Comparison of ENCODE assay signal across 13 mouse cellular contexts in genomic region chr7:64076764-64077360, GRCm38 (mm10).
DNase-seq lines count a peak whose midpoint lies in the region; ATAC-seq and TF ChIP-seq lines count a peak whose summit lies in the region.
"Had no signal": no experiment of that assay in that cellular context is flagged by ENCODE, and none has a peak within 500 bp of the region (broad histone marks: within the 10 kb centered on the region; RNA-seq: fewer than 3 reads in every experiment).

No protein-coding gene starts in this region.

- no peak for TF ChIP-seq CTCF in heart, adult 2 months (IDR thresholded peaks at IDR 0.05)

- H3K27ac ChIP-seq in heart, adult 2 months = no peak overlapping the region
- H3K27ac ChIP-seq: embryonic facial prominence, embryonic 12.5 days; hindbrain, embryonic 15.5 days had no signal

- WGBS in heart, adult 2 months = 87% methylated on average over 4 of the region's 4 CpGs

- H3K4me1 ChIP-seq in heart, adult 2 months (ENCODE audit: control insufficient read depth, insufficient read depth, low read length) = no peaks in the 10 kb centered on the region
- H3K4me1 ChIP-seq: embryonic facial prominence, embryonic 12.5 days; hindbrain, embryonic 15.5 days had no signal

- DNase-seq in heart, adult 2 months = peak; percentile 1 to 17
- no peak for DNase-seq in heart, adult 9 months (ENCODE audit: low spot score in 2 of 2)
- DNase-seq in spleen, postnatal 10 days (ENCODE audit: low spot score in 2 of 2) = peak; percentile 4 to 15
- DNase-seq in spleen, postnatal 14 days (ENCODE audit: low spot score in 2 of 2) = no peak
- peak; percentile 14 for DNase-seq in thymus, postnatal 14 days
- no peak for DNase-seq in ovary, postnatal 14 days (ENCODE audit: low spot score)
- DNase-seq in embryo, embryonic 9.5 days (ENCODE audit: extremely low spot score) = no peak
- DNase-seq: cerebellum, adult 9-10 months; left cerebral cortex, postnatal 4 days; lung, adult 18-20 months had no signal

- no peak for TF ChIP-seq EP300 in heart, adult 2 months (IDR thresholded peaks at IDR 0.05; ENCODE audit: insufficient read depth, low read depth, low read length)

- intact Hi-C loops in heart, adult 2 months (cut with DNase I) = loop anchor here (1.0 to 2.0 kb wide), 3 partner anchors 136 to 324 kb away; no protein-coding TSS in a partner anchor

- H3K4me3 ChIP-seq in heart, adult 2 months = no peak overlapping the region
- H3K4me3 ChIP-seq: embryonic facial prominence, embryonic 12.5 days; hindbrain, embryonic 15.5 days had no signal

- H3K9ac ChIP-seq in heart, adult 2 months (ENCODE audit: low read depth, low read length) = no peak overlapping the region
- H3K9ac ChIP-seq: embryonic facial prominence, embryonic 12.5 days; hindbrain, embryonic 15.5 days had no signal

- ATAC-seq in inflammation-experienced regulatory T-cells, adult 6 months = peak; percentile 29

- no peaks in the 10 kb centered on the region for H3K79me2 ChIP-seq in heart, adult 2 months (replicated peaks; ENCODE audit: control insufficient read depth, insufficient read depth, low read length)

- H3K27me3 ChIP-seq in heart, adult 2 months (ENCODE audit: control insufficient read depth, insufficient read depth, low read length) = no peaks in the 10 kb centered on the region
- H3K27me3 ChIP-seq: embryonic facial prominence, embryonic 12.5 days; hindbrain, embryonic 15.5 days had no signal

- no peak for TF ChIP-seq POLR2A in heart, adult 2 months (IDR thresholded peaks at IDR 0.05; ENCODE audit: insufficient read depth, low read depth, low read length)

- H3K36me3 ChIP-seq in heart, adult 2 months (ENCODE audit: control insufficient read depth, insufficient read depth, low read length) = no peaks in the 10 kb centered on the region
- H3K36me3 ChIP-seq: embryonic facial prominence, embryonic 12.5 days; hindbrain, embryonic 15.5 days had no signal

Comparison
In these comparisons a context has a peak if more than half of its experiments do, and no peak if none do; other contexts are left out.
1. DNase-seq: peak in heart, adult 2 months (2 of 2), spleen, postnatal 10 days (2 of 2) and thymus, postnatal 14 days (single experiment); none in heart, adult 9 months (0 of 2), spleen, postnatal 14 days (0 of 2), ovary, postnatal 14 days (single experiment) and embryo, embryonic 9.5 days (single experiment).